Mouse (Mus musculus) brain, embryonic 14.5 days (tissue): ENCODE measurements at regions not wholly inside any gene's neighbourhood (a gene's known extent, or its start where the extent isn't known, plus 50 kb on each side); places are given as distances from the start of the nearest gene placed in this dataset.

ENCODE experiments used
- CTCF ChIP-seq: fragments of 200-500 bp; IDR thresholded peaks from 2 replicates; pipeline ENCODE4 v1.5.1; 2012; ENCODE audit warnings: inconsistent platforms, mild to moderate bottlenecking, moderate library complexity, borderline replicate concordance; ENCODE audit not compliant: insufficient read depth, insufficient read length; ENCODE audit errors: extremely low read depth
- POLR2A ChIP-seq: fragments of 200-500 bp; IDR thresholded peaks from 2 replicates; pipeline ENCODE4 v1.6.1; 2012; ENCODE audit warnings: mild to moderate bottlenecking, inconsistent platforms, borderline replicate concordance; ENCODE audit not compliant: poor library complexity, insufficient read depth, insufficient read length, severe bottlenecking; ENCODE audit errors: extremely low read depth

DNA sequence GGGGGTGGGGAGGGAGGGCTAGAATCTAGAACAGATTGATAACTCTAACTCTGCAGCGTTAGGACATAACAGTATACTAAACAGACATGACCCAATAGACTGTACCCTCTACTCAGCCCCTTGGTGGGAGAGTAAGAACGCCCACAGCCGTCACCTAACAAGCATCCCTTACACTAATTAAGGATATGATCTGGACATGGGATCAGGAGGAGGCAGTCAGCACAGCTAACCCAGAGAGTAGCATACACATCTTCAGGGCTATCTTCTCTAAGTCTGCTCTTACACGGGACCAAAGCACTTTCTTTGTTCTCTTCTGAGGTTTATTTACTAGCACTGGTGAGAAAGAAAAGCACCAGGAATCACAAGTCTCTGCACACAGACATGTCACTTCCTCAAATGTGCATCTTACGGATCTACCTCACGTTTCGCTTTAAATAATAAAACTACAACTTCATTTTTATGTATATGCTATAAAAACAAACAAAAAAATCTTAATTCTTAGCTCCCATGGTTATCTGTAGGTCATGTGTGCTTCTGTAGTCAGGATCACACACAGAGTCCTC is 128.0 kb upstream of the Klf14 start:
- TF ChIP-seq CTCF (no peak), POLR2A (no peak)
